Mouse (Mus musculus): Measurements from ENCODE around the gene Catsperz. TPM values are rescaled to one million over a fixed set of nuclear protein-coding genes. Genes with fewer than 3 reads are reported as not detected.
A peak's percentile ranks its signal among the peaks of the same experiment; 100 is the strongest.

The Catsperz gene
- polyA plus RNA-seq, 1 experiment from 2014 or later = 1.9 TPM

DNA sequence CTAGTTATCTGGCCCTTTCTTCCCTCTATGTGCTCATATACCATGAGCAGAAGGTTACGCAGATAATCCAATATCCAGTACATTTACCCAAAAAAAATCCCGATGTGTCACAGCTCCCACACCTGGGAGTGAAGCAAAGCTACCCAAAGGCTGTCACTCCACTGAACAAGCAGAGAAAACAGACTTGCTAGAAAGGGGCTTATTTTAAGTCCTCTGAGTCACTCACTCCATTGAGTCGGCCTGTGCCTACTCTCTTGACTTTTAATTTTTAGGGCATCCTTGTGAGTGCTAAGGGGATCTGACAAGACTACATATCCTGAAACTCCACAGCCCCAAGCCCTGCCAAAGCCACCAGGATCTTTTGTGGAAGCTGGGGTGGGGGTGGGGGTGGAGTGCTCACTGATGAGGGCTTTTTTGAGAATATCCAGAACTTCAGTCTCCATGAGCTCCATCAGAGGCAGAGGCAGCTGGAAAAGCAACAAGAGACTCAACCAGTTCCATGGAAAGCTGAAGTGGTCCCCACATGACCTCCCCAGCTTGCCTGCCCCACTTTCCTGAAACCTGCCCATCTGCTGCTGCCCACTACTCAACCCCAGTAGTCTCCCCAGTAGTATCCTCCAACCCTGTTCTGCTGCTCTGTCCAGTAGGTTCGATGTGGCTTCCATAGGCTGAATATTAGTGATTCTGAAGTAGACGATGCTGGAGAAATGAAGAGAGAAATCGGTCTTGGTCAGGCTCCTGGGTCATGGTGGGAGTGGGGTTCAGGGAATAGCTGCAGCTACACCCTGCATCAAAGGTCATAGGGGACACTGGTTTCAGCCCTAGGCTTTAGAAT is 2.1 kb downstream of the Catsperz start:
- 61% methylated on average over 6 of the region's 6 CpGs for WGBS (ENCODE audit: insufficient replicate concordance)
- no peak for ATAC-seq (replicated peaks; ENCODE audit: insufficient number of reproducible peaks, low FRiP score, low TSS enrichment)
- Histone ChIP-seq H3K4me1 (ENCODE audit: control insufficient read depth, insufficient read depth, low read length) (peaks cover 26% of the 10 kb centered on the region), H3K27ac (ENCODE audit: low read depth, low read length) (peak overlapping the region; percentile 74; the same call in 1 of the 2 replicates), H3K4me3 (ENCODE audit: low read depth, low read length) (peak overlapping the region; percentile 69; the same call in 1 of the 2 replicates), H3K27me3 (ENCODE audit: control insufficient read depth, insufficient read depth, low read length) (peaks cover 47% of the 10 kb centered on the region), H3K36me3 (ENCODE audit: control insufficient read depth, insufficient read depth, low read length) (no peaks in the 10 kb centered on the region), H3K4me2 (peak overlapping the region; percentile 95), H3K9ac (ENCODE audit: low read depth, low read length) (peak overlapping the region; percentile 59), H3K9me3 (replicated peaks; ENCODE audit: control insufficient read depth, low read length) (no peaks in the 10 kb centered on the region)

DNA sequence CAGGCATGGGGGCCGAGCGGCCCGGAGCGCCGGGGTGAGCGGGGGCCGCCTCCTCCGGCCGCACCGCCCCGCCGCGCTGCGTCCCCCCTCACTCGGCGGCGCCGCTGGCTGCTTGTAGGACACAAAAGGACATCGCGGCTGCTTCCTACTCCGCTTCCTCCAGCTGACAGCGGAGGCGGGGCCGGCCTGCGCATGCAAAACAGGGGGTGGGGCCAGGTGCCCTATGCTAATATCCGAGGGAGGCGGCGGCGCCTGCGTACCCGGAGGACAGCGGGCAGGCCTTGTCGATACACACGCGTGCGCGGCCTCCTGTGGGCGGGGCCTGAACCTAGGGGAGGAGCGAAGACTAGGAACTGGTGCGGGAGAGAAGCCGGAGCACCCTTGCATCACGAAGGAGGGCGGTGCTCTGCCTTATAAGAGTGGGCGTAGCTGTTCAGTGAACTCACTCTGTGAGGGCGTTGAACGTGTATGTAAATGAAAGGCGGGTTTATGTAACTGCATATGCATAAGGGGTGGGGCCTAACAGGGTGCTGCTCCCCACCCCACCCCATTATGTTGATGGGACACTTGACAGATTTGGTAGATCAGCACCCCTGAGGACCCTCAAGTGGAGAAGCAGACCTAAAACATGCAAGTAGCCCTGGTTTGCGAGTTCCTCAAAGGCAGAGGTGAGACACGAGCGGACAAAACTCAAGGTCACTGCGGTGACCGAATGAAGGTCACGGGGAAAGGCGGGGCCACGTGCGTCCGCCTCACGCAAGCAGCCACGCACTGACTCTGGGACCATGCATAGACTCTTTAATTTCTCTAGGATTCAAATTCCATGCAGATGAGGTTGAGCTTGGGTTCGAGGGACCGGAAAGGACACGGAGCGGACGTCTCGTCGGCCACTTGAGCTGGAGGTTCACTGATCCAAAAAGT is 3.3 kb downstream of the Catsperz start, which contains the start of gene Esrra:
Gene Esrra, minus strand, starts transcription at position 167 of the 921 bp plus-strand sequence.
- H3K9ac ChIP-seq (ENCODE audit: low read depth, low read length) = peak within 1 kb of the TSS; percentile 87
- ATAC-seq (replicated peaks; ENCODE audit: insufficient number of reproducible peaks, low FRiP score, low TSS enrichment) = peak; percentile 92
- H3K27me3 ChIP-seq (ENCODE audit: control insufficient read depth, insufficient read depth, low read length) = peaks cover 34% of the 10 kb centered on the region
- H3K27ac ChIP-seq (ENCODE audit: low read depth, low read length) = peak within 1 kb of the TSS; percentile 88
- no peaks in the 10 kb centered on the region for H3K36me3 ChIP-seq (ENCODE audit: control insufficient read depth, insufficient read depth, low read length)
- H3K4me3 ChIP-seq (ENCODE audit: low read depth, low read length) = peak within 1 kb of the TSS; percentile 69
- H3K4me2 ChIP-seq = peak within 1 kb of the TSS; percentile 95
- no peaks in the 10 kb centered on the region for H3K9me3 ChIP-seq (replicated peaks; ENCODE audit: control insufficient read depth, low read length)
- H3K4me1 ChIP-seq (ENCODE audit: control insufficient read depth, insufficient read depth, low read length) = peaks cover 26% of the 10 kb centered on the region
- WGBS (ENCODE audit: insufficient replicate concordance) = under 1% methylated on average over 57 of the region's 66 CpGs

DNA sequence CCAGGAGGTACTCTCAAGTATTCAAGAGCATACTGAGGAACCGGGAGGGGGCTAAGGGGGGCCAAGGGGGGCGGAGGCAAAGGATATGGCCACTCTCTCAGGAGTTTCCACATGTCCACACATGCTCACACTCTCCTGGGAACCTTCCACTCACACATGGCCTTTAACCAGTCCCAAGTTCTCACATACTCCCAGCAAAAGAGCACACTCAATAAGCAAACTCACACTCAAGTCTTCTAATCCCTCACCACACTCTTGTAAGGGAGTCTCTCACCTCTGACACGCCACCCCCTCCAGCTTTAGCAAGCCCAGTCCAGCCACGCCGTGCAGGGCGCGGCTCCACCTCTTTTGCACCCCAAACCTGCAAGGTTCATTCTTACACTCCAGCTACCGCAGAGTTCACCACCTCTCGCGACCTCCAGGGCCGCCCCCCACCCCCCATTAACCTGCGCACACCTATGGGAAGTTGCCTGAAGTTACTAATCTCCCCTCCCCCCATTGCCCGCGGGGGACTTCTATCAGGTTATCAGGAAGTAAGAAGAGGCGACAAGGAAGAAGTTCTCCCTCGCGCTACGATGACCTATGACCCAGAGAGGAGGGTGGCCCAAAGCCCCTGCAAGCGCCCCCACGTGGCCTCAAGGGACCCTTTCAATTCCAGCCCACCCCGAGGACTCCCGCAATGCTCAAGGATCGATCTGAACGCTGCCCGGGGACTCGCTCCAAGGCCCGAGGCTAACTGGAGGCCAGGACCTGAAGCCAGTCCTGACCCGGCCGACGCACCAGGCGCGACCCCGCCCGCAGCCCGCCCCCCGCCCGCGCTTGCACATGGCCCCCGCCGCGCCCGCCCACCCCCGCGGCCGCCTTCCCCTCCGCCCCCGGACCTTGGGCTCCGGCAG is 4.2 kb downstream of the Catsperz start:
- H3K9me3 ChIP-seq (replicated peaks; ENCODE audit: control insufficient read depth, low read length) = no peaks in the 10 kb centered on the region
- H3K4me3 ChIP-seq (ENCODE audit: low read depth, low read length) = peak overlapping the region; percentile 69
- no peaks in the 10 kb centered on the region for H3K36me3 ChIP-seq (ENCODE audit: control insufficient read depth, insufficient read depth, low read length)
- ATAC-seq (replicated peaks; ENCODE audit: insufficient number of reproducible peaks, low FRiP score, low TSS enrichment) = no peak; the same call in none of the 2 replicates
- H3K27me3 ChIP-seq (ENCODE audit: control insufficient read depth, insufficient read depth, low read length) = peaks cover 25% of the 10 kb centered on the region
- peak overlapping the region; percentile 87 for H3K9ac ChIP-seq (ENCODE audit: low read depth, low read length)
- peak overlapping the region; percentile 88 for H3K27ac ChIP-seq (ENCODE audit: low read depth, low read length)
- H3K4me2 ChIP-seq = peak overlapping the region; percentile 95
- 1% methylated on average over 35 of the region's 48 CpGs for WGBS (ENCODE audit: insufficient replicate concordance)
- H3K4me1 ChIP-seq (ENCODE audit: control insufficient read depth, insufficient read depth, low read length) = peaks cover 31% of the 10 kb centered on the region

DNA sequence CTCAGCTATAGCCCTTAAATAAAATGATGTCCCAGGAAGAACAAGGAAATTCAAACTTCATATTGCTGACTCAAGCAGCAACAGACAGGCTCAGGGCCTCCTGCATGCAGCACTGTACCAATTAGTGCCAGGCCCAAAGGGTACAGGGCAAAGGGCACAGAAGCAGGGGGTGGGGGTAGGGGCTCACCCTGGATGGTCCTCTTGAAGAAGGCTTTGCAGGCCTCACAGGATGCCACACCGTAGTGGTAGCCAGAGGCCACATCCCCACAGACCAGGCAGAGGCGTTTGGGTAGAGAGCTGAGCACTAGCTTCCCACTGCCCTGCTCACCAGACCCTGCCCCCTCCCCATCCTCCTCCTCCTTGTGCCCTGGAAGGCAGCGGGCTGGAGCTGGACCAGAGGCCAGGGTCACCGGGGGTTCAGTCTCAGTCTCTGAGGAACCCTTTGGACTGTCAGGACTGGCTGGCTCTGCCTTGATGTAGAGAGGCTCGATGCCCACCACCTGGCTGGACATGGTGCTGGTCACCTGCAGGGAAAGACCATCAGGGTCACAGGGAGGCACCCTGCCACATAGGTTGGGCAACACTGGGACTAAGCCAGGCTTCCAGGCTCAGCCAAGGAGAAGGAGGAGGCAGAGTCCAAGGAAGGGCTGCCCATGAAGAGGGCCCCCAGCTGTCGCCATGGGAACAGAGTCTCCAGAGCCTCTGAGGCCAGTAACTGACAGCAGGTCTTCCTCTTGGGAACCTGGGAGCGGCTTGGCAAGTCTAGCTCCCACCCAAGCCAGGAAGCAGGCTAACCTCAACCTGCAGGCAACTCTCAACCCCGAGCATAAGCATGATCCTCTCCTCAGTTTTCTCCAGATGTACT is 5.1 kb downstream of the Catsperz start:
- 51% methylated on average over 8 of the region's 8 CpGs for WGBS (ENCODE audit: insufficient replicate concordance)
- peak overlapping the region; percentile 69 for H3K4me3 ChIP-seq (ENCODE audit: low read depth, low read length)
- H3K4me2 ChIP-seq = peak overlapping the region; percentile 95
- no peak for ATAC-seq (replicated peaks; ENCODE audit: insufficient number of reproducible peaks, low FRiP score, low TSS enrichment)
- peaks cover 33% of the 10 kb centered on the region for H3K4me1 ChIP-seq (ENCODE audit: control insufficient read depth, insufficient read depth, low read length)
- H3K9ac ChIP-seq (ENCODE audit: low read depth, low read length) = peak overlapping the region; percentile 87
- H3K36me3 ChIP-seq (ENCODE audit: control insufficient read depth, insufficient read depth, low read length) = no peaks in the 10 kb centered on the region
- H3K9me3 ChIP-seq (replicated peaks; ENCODE audit: control insufficient read depth, low read length) = no peaks in the 10 kb centered on the region
- H3K27ac ChIP-seq (ENCODE audit: low read depth, low read length) = peak overlapping the region; percentile 88; the same call in 1 of the 2 replicates
- H3K27me3 ChIP-seq (ENCODE audit: control insufficient read depth, insufficient read depth, low read length) = peaks cover 17% of the 10 kb centered on the region

DNA sequence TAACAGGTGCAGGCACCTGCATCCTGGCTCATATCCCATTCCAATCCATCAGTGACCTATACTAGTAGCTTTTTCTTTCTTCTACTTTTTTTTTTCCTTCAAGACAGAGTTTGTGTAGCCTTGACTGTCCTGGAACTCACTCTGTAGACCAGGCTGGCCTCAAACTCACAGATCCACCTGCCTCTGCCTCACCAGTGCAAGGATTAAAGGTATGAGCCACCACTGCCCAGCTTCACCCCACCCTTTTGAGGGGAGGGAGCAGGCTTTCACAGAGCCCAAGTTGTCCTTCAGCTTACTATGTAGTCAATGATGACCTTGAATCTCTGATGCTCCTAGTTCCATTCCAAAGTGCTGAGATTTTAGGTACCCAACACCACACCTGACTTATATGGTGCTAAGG is 5.7 kb downstream of the Catsperz start:
- ATAC-seq (replicated peaks; ENCODE audit: insufficient number of reproducible peaks, low FRiP score, low TSS enrichment) = no peak
- no peak overlapping the region for H3K4me2 ChIP-seq
- no peak overlapping the region for H3K27ac ChIP-seq (ENCODE audit: low read depth, low read length)
- H3K9me3 ChIP-seq (replicated peaks; ENCODE audit: control insufficient read depth, low read length) = no peaks in the 10 kb centered on the region
- H3K4me1 ChIP-seq (ENCODE audit: control insufficient read depth, insufficient read depth, low read length) = peaks cover 31% of the 10 kb centered on the region
- H3K4me3 ChIP-seq (ENCODE audit: low read depth, low read length) = no peak overlapping the region
- peaks cover 1% of the 10 kb centered on the region; the same call in 1 of the 2 replicates for H3K36me3 ChIP-seq (ENCODE audit: control insufficient read depth, insufficient read depth, low read length)
- peaks cover 10% of the 10 kb centered on the region for H3K27me3 ChIP-seq (ENCODE audit: control insufficient read depth, insufficient read depth, low read length)
- no peak overlapping the region for H3K9ac ChIP-seq (ENCODE audit: low read depth, low read length)

DNA sequence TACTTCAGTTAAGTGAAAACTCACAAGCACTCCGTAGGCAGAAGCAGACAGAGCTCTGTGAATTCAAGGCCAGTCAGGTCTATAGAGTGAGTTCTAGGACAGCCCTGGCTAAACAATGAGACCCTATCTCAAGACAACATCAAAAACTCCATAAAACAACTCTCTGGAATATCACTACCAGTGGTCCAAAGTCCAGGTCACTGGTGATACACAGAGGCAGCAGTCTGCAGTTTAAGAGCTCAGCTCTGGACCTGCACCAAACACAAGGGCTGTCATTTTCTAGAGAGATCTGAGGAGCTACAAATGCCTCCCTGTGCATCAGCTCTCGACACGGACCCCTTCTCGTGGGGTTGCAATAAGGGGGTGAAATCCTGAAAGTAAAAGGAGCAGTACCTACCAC is 6.9 kb downstream of the Catsperz start:
- Histone ChIP-seq H3K27ac (ENCODE audit: low read depth, low read length) (no peak overlapping the region), H3K9me3 (replicated peaks; ENCODE audit: control insufficient read depth, low read length) (no peaks in the 10 kb centered on the region), H3K36me3 (ENCODE audit: control insufficient read depth, insufficient read depth, low read length) (peaks cover 5% of the 10 kb centered on the region; the same call in 1 of the 2 replicates), H3K4me3 (ENCODE audit: low read depth, low read length) (no peak overlapping the region), H3K27me3 (ENCODE audit: control insufficient read depth, insufficient read depth, low read length) (peaks cover 2% of the 10 kb centered on the region), H3K9ac (ENCODE audit: low read depth, low read length) (no peak overlapping the region), H3K4me1 (ENCODE audit: control insufficient read depth, insufficient read depth, low read length) (peaks cover 31% of the 10 kb centered on the region), H3K4me2 (no peak overlapping the region)
- no peak for ATAC-seq (replicated peaks; ENCODE audit: insufficient number of reproducible peaks, low FRiP score, low TSS enrichment)
- WGBS (ENCODE audit: insufficient replicate concordance) = 92% methylated on average over 4 of the region's 4 CpGs

DNA sequence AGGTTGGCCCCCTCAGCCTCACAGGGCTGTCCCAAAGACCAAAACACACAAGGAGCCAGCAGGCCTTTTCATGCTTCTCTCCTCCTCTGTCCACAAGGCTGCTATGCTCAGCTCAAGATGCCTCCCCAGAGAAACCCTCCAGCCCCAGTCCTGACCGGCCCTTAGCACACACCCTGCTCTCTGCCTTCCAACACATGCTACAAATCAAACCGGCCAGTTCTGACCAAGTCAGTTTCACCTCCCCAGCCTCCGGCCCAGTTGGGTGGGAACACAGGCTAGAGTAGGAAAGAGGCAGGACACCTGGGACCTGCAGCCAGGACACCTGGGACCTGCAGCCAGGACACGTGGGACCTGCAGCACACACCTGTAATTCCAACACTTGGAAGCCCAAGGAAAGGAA is 8.7 kb downstream of the Catsperz start:
- peaks cover 21% of the 10 kb centered on the region for H3K36me3 ChIP-seq (ENCODE audit: control insufficient read depth, insufficient read depth, low read length)
- no peaks in the 10 kb centered on the region for H3K9me3 ChIP-seq (replicated peaks; ENCODE audit: control insufficient read depth, low read length)
- H3K27me3 ChIP-seq (ENCODE audit: control insufficient read depth, insufficient read depth, low read length) = no peaks in the 10 kb centered on the region
- H3K4me2 ChIP-seq = no peak overlapping the region
- no peak overlapping the region for H3K9ac ChIP-seq (ENCODE audit: low read depth, low read length)
- WGBS (ENCODE audit: insufficient replicate concordance) = 78% methylated on average over 4 of the region's 4 CpGs
- H3K4me1 ChIP-seq (ENCODE audit: control insufficient read depth, insufficient read depth, low read length) = peaks cover 25% of the 10 kb centered on the region
- no peak for ATAC-seq (replicated peaks; ENCODE audit: insufficient number of reproducible peaks, low FRiP score, low TSS enrichment)
- no peak overlapping the region for H3K27ac ChIP-seq (ENCODE audit: low read depth, low read length)
- no peak overlapping the region for H3K4me3 ChIP-seq (ENCODE audit: low read depth, low read length)
